Mouse (Mus musculus): ENCODE results near the gene Bicral. TPM values are rescaled to one million over a fixed set of nuclear protein-coding genes. Genes with fewer than 3 reads are reported as not detected.
"Not testable (repeated sequence)": the region's sequence is repeated elsewhere in the genome, so short reads cannot be mapped to it uniquely, and the experiment has no call there.

The Bicral gene
- total RNA-seq, 2 experiments from 2014 or later = 8.7 to 15.1 TPM

DNA sequence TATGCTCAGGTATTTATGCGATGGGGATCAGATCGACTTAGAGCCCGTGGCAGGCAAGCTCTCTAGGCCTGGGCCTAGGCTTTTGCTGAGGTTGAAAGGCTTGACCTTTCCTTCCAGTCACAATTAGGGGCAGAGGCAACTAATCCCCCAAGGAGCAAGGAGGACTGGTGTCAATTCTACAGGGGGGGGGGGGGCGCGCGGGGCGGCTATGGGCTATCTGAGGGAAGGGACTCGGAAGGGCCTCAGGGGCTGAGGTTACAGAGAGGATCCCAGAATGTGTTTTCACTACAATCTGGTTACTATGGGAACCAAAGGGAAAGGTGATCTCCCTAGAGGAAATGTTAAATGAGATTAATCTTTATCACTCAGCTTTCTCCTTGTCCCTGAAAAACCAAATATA lies 60.9 kb downstream of the Bicral start:
- DNase-seq = no peak

DNA sequence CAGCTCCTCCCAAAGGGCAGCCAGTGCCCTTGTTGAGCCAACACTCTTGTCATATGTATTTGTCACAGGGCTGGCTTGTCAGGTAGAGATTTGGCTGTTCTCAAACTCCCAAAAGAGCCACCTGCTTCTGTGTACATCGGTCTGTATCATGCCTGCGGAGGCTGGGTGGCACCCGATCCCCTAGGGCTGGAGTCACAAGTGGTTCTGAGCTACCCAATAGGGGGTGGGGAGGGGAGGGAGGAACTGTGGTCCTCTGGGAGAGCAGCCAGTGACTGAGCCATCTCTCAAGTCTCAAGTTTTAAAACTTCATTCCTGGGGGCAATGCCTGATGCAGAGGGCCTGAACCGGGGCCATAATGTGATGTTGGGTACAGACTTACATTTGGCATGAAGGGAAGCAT lies 61.5 kb downstream of the Bicral start:
- DNase-seq = no peak

DNA sequence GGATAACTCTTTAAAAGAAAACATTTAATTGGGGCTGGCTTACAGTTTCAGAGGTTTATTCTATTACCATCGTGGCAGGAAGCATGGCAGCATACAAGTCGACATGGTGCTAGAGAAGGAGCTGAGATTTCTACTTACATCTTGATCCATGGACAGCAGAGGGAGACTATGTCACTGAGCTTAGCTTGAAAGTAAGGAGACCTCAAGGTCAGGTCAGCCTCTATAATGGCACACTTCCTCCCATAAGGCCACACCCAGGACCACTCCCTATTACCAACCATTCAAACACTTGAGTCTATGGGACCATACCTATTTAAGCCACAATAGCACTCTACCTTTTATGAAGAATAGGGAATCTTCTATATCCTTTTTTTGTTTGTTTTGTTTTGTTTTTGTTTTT lies 65.3 kb downstream of the Bicral start:
- no peak for DNase-seq

DNA sequence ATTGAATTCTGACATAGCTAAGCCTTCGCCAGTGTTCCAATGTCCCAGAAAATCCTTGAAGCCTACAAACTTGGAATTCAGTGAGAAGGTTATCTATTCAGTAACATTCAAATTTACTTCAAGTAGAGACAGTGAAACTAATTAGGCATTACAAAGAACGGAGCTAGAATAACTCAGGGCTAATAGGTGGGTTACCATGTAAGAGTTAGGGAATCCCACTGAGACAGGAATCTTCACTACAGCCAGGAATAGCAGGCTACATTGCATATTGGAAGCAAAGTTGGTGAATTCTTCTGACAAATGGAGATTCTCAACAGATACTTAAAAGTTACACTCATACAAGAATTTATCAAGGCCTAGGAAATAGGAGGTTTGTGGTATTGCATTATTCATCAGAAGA lies 70.3 kb downstream of the Bicral start:
- not testable (repeated sequence) for DNase-seq

DNA sequence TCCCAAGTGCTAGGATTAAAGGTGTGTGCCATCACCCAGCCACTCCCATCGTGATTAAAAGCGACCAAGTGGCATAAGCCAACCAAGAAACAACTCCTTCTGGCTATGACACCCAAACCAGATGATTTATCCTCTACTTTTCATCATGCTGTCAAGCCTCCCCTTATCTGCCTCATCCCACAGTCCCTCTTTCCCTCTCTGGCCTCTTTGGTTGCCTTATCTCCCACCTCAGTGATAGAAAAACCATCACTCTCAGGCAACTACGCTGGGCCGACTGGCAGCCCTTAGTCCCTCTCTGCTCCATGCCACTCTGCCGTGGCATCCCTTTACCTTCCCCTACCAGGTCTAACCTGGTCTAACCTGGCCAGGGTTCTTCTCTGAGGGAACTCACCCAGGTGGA lies 71.3 kb downstream of the Bicral start:
- DNase-seq = no peak

DNA sequence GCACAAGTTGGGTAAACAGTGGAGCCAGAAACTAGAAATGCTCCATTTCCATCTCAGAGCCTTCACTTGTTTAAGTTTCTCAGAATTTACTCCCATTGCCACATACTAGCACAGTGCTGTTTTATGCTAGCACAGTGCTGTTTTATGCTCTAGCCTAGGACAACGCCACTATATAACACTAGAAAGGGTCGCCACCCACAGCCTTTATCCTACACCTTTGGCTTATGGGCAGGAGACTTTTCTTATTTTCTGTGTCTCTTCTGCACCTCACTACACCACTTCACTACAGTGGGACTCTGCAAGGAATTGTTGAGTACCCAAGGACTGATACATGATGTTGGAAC lies 75.1 kb downstream of the Bicral start:
- no peak for DNase-seq

DNA sequence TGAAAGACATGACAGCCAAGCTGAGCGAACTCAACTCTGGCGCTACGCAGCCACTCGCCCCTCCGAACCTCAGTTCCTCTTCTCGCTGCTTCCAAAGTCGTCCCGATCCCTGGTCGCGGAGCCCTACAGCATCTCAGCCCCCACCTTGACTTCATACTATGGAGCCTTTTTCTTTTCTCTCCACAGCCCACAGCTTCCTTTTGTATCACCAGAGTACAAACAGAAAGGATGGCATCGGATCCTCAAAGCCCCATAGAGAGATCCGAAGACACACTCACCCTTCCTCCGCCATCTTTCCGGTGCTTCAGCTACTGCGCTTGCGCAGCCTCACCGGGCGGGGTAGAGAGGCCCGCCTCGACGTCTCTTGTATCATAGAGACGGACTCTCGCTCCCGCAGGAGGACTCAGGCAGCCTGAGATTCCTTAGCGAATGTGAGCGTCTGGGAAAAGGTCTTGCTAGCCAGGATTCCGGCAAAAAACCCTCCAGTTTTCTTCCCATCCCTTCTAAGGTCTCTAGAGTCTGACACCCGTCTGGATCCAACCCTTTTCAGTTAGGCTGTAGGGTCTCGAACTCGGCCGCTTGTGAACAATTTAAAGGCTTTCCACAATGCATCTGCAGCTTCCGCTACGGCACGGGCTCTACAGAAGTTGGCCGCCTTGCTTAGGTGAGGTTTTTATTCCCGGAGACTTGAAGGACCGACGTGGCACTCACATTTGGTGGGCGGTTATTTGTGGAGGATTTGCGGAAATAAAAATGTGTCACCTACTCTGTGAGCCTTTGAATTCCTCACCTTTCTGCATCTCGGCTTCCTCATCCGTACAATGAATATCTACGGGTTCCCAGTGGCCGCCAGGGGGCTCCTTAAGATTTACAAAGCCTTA lies 75.7 kb downstream of the Bicral start, which contains the start of gene Rpl7l1:
TSS of gene Rpl7l1 (minus strand) at position 332 of the 881 bp plus-strand sequence.
- DNase-seq = peak; percentile 90

DNA sequence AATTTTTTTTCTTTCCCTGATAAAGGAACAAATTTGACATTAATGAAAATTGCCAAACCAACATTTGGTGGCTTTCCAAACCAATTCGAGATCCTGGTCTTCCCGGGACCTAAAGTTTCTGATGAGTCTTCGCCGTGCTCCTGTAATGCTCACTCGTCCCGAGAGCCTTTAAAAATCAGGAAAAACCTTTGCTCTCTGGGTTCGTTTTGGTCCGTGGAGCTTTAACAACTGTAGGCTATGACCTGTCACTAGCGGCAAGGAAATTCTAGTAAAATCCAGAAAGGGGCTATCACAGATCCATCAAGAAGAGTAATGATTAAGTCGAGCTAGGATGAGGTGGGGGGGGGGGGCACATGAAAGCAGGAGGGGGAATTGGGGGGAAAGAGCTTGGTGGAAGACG lies 76.4 kb downstream of the Bicral start:
- DNase-seq = no peak

DNA sequence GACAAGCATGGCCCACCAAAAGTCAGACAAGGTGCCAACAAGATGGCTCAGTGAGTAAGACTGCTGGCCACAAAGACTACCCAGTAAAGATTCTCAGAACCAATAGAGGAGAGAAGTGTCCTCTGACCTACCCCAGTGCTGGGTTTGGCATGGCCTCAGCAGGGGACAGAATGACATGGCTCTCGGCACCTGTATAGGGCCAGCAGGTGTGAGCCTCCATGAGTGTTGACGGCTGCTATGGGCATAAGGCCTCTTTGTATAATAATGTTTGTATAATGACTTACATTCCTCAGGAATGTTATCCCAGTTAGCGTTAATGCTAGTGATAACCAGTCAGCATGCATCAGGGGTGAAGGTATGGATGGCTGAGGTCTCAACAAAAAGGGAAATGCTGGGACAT lies 82.2 kb downstream of the Bicral start:
- DNase-seq = no peak

DNA sequence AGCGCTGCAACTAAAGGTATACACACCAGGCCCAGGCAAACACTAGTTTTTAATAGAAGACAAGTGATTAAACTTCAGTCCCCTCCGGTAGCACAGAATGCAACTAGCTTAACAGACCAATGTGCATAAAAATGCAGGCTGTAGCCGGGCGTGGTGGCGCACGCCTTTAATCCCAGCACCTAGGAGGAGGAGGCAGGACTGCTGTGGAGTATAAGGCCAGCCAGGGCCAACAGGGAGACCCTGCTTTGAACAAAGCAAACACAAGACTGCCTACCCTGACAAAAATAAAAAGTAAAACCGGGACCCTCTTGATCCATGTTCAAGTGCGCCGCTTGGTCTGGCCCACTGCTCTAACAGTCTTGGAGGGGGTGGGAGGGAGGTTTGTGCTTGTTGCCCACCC lies 83.2 kb downstream of the Bicral start:
- no peak for DNase-seq

DNA sequence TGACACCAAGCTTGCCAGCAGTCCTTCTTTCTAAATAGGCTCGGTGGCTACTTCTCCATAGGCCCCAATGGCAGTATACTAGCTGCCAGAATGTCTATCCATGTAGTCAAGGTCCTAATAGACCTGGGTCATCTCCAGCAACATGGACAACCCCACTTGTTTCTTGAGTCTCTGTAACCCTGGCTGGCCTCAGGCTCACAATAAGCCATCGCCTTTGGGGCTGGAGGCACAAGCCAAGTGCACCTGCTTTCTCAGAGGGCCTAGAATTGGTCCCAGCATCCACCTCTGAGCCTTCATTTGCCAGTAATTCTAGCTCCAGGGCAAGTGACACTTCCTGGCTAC lies 84.2 kb downstream of the Bicral start:
- no peak for DNase-seq

DNA sequence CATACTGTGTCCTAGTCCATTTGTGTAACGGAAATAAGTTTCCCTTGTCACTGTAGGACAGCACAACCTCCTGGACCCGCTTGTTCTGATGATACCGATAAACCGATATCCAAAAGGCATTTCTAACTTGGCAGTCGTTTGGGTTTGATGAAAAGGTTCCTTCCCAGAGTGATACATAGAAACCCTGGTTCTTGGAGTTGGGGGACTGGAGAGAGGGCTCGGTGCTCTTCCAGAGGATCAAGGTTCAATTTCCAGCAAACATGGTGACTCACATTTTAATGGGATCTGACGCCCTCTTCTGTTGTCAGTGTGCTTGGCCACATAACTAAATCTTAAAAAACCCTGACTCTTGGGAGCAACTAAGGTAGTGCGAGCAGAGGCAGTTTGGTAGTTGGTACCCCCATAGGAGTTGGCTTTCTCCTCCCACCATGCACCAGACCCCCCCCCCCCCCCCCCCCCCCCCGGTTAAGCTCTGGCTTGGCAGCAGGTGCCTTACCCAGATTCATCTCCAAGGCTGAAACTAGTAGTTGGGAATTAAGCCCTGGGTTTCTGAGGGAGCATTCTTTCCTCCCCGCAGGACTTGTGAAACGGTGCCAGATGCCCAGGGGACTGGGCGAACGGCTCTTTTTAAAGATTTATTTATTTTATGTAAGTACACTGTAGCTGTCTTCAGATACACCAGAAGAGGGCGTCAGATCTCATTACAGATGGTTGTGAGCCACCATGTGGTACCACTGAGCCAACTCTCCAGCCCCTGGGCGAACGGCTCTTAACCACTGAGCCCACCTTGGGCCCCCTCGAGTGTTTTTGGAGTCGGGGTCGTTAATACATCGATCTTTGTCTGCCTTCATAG lies 84.8 kb downstream of the Bicral start:
- DNase-seq = no peak

DNA sequence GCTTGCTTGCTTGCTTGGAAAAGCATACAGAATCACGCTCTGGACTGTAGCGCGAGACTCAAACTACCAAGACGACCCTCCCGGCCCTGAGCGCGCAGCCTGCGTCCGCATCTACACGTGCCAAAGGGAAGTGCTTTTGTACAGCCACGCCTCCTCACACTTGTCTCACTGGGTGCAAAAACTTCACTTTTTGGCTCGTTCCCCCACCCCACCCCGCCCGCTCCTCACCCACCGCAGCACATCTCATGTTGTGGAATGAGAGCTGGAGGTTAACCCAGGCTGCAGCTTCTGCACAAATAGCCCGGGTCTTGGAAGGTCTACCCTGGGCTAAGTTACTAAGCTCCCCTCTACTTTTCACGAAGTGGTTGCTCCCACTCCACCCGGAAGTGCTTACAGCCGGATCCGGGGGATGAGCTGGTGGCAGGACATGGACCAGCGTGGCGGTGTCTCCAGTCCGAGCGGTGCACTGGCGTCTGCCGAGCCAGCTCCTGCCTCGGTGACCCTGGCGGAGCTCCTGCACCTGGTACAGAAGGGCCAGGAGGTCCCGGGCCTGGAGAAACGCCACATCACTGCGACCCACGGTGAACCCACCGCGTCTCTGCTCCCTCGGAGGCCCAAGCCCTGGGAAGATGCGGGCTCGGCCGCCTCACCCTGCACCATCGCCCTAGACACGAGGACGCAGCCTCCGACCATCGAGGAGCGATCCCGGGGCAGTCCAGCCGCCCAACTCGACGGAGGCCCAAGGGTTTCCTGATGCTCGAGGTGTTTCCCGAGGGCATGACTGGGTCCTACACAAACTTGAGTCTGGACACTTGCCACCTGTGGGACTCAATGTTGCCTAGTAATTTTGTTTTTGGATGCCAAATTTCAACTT lies 85.6 kb downstream of the Bicral start, which contains the start of gene 2310039H08Rik:
TSS of gene 2310039H08Rik (plus strand) at position 232 of the 874 bp plus-strand sequence.
- DNase-seq = peak; percentile 81

DNA sequence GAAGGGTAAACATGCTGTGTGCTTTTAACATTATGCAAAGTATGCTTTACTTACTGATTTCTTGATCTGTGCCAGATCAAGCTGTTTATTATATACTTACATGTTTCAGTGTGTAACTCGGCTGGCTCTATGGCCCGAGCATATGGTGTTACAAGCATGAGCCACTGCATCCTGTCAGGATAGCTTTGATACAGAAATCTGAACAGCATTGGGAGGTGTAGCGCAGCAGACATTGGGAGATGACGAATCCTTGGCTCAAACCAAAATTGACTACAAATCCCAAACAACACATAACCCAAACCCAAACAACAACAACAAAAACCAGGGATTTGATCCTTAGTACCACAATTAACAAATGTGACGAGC lies 86.3 kb downstream of the Bicral start:
- DNase-seq = no peak

DNA sequence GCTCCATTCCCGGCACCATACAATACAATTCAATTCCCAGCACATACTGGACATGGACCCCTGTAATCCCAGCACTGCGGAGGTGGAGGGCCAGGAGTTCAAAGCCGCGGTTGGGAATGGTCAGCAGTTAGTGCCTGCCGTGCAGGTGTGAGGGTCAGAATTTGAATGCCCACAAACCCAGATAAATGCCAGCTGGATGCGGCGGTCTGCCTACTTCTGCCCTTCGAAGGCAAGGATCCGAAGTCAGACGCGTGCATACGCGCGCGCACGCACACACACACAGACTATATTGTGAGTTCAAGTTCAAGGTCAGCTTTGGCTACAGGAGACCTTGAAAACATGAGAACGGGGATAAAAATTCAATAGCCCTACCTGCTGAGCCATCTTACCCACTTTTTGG lies 86.7 kb downstream of the Bicral start:
- DNase-seq = no peak

DNA sequence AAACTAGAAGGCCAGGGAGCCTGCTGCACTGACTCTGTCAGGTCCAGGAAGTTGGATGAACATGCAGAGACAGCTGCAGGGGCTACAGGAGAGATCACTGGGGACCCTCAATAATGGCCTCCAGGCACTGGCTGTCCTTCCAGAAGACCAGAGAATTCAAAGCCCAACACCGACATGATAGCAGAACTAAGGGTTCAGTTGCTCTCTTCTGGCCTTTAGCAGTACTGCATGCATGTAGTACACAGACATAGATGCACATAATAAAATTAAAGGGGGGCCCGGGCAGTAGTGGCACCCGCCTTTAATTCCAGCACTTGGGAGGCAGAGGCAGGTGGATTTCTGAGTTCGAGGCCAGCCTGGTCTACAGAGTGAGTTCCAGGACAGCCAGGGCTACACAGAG lies 87.3 kb downstream of the Bicral start:
- DNase-seq = no peak

DNA sequence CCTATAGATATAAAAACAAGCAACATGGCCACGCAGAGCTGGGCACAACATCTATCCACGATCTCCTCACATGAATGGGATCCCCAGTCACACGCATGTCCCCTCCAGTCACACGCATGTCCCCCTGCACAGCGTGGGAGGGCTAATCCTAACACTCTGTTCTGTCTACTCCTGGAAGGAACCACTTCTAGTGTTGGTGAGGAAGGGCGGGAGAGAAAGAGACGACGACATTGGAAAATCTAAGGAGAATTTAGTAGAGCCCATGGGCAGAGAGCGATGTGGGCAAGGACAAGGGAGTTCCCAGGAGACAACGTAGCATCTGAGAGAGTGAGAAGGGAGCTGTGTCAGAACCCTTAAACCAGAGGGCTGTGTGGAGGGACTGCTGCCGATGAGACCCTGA lies 87.7 kb downstream of the Bicral start:
- DNase-seq = no peak

DNA sequence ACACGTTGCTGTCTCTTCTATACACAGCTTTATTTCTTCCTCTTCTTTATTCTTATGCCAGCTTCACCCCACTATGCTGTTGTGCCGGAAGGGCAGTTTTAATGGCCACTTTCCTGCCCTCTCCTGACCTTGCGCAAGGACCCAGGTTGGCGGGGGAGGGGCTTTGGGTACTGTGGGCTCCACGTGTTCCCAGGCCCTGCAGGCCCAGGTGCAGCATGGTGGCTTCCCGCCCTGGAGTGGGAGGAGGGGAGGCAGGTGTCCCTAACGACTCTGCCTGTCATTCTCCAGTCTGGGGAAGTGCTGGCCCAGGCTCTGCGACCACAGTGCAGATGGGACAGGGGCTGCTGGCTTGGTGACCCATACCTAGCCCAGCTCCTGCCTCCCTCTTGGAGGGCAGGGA lies 90.4 kb downstream of the Bicral start:
- no peak for DNase-seq

DNA sequence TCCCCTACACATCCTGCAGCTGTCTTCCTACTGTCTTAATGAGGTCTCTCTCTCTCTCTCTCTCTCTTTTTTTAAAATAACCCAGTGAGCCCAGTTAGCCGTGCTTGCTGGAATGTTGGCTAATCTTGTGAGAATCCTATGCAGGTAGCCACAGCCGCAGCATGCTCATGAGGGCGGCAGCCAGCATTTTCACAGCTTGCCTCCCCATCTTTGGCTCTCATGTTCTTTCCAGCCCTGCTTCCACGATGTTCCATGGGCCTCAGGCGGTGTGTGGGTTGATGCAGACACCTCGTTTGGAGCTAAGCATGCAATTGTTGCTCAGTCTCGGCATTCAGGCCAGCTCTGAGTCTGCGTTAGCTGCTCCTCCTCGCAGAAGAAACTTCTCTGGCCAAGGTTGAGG lies 93.4 kb downstream of the Bicral start:
- DNase-seq = not testable (repeated sequence)

DNA sequence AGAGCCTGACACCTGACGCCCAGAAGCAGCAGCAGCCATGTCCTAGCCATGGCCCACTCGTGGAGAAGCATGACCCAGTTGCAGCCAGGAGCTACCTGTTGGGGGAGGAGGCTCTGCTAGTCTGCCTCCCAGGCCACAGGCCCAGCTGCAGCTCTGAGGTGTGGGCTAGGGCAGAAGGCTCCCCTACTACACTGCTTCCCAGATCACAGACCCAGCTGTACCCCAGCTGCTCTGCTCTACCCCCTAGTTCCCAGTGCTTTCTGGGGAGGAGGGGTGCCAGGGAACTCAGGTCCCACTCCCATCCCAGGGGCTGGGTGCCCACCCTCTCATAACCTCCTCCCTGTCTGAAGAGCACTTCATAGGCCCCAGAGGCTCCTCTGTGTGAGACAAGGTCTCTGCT lies 94.7 kb downstream of the Bicral start, which contains the start of gene Ptcra:
TSS of gene Ptcra (minus strand) at position 169 of the 400 bp plus-strand sequence.
- DNase-seq = no peak

DNA sequence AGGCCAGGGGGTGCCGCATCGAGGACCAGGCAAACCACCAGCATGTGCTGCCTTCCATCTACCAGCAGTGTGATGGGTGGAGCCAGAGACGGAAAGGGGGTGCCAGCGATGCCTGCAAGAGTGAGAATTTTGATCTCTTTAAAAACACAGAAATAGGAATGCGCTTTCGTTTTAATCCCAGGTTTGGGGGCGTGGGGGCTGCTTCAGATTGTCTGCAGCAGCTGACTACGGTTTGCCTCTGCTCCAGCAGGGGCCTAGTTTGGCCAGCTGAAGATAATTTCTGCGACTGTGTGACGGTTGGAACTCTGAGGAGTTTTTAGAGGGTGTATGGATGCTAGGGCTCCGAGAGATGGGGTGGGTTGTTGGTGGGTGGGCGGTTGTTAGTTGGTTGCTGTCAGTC lies 99.5 kb downstream of the Bicral start:
- DNase-seq = no peak

DNA sequence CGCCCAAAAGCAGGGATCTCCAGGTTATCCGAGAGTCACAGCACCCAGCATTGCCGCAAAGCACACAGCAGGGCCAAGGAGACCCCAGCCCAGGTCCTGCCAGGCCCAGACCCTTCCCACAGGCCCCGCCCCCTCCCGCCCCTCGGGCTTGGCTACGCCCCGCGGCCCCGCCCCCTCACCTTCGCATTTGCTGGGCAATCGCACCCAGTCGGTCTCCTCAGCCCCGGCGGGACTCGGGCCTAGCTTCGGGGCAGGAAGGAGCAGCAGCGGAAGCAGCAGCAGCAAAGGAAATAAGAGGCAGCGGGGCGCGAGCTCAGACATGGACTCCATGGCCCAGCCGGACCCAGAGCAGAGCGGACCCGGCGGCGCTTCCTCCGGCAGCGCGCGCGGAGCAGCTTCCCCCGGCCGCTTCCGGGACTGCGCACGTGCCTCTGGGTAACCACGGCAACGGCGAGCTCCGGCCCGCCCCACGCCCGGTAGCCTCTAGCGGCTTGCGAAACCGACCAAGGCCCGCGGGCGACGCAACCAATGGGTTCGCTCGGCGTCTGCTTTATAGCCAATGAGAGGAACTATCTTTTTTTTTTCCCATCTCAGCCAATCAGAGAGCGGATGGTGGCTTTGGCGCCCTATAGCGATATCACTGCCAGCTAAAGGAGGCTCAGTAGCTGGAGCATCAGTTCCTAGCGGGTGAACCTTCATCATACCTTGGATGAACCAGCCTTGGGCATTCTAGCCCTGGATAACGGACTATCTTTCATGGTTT lies 106.3 kb downstream of the Bicral start, which contains the start of gene Cnpy3:
TSS of gene Cnpy3 (minus strand) at position 421 of the 763 bp plus-strand sequence.
- DNase-seq = peak; percentile 97
